Mouse (Mus musculus) erythroblast, adult 5-6 weeks (primary cell): ENCODE results near the gene Xrn1. TPM values are rescaled to one million over a fixed set of nuclear protein-coding genes. Genes with fewer than 3 reads are reported as not detected.

Experiments
- total RNA-seq, 2 experiments: library from RNA; stranded (forward) in 1 of 2; stranded (reverse) in 1 of 2; fragments of 150-400 nt in 1 of 2; fragments of 200-764, 138-1000 nt in 1 of 2; gene quantifications; 2 replicates each; pipeline versions ENCODE4 v1.2.3 to v1.2.4; 2015 to 2017; ENCODE audit warnings: low replicate concordance in 2 of 2

The Xrn1 gene
- total RNA-seq, 2 experiments from 2014 or later, result 46.8 to 54.2 TPM

Other genes with a start within 250 kb of the Xrn1 start
- not detected in 2 replicates for gene Trpc1, start 204.4 kb upstream of the Xrn1 start, total RNA-seq (2015; ENCODE audit: low replicate concordance)
- gene Trpc1, start 204.4 kb upstream of the Xrn1 start, total RNA-seq (2017; ENCODE audit: low replicate concordance), result 0.43 TPM in 1 of 2 replicates, not detected in the other
- 0.42 and 1.9 TPM in 2 replicates for gene Pls1, start 109.4 kb upstream of the Xrn1 start, total RNA-seq (2015; ENCODE audit: low replicate concordance)
- not detected in 2 replicates for gene Pls1, start 109.4 kb upstream of the Xrn1 start, total RNA-seq (2017; ENCODE audit: low replicate concordance)
- gene Atr, start 97.2 kb upstream of the Xrn1 start, total RNA-seq (2015; ENCODE audit: low replicate concordance), result 5.6 and 11.0 TPM in 2 replicates
- 5.7 and 9.9 TPM in 2 replicates for gene Atr, start 97.2 kb upstream of the Xrn1 start, total RNA-seq (2017; ENCODE audit: low replicate concordance)
- gene Gk5, start 164.6 kb downstream of the Xrn1 start, total RNA-seq (2015; ENCODE audit: low replicate concordance), result 0.42 and 3.1 TPM in 2 replicates
- 0.84 and 2.4 TPM in 2 replicates for gene Gk5, start 164.6 kb downstream of the Xrn1 start, total RNA-seq (2017; ENCODE audit: low replicate concordance)
- gene Tfdp2, start 241.5 kb downstream of the Xrn1 start, total RNA-seq (2015; ENCODE audit: low replicate concordance), result 860 and 983 TPM in 2 replicates
- gene Tfdp2, start 241.5 kb downstream of the Xrn1 start, total RNA-seq (2017; ENCODE audit: low replicate concordance), result 1,841 and 1,979 TPM in 2 replicates